Mouse (Mus musculus) neural tube, embryonic 11.5 days (tissue): ENCODE measurements at regions not wholly inside any gene's neighbourhood (a gene's known extent, or its start where the extent isn't known, plus 50 kb on each side); places are given as distances from the start of the nearest gene placed in this dataset.

ENCODE experiments used
- ATAC-seq: fragments of 200-750 bp; cut with Nextera tagmentation; 2 replicates; pipeline ENCODE4 v1.8.0; 2017; ENCODE audit warnings: moderate number of reproducible peaks, mild to moderate bottlenecking, moderate TSS enrichment, moderate library complexity; ENCODE audit not compliant: insufficient read depth, low FRiP score, low TSS enrichment
- DNase-seq: peaks from one replicate; pipeline ENCODE4 v3.0.0-alpha.2; 2015; ENCODE audit warnings: low spot score
- H3K27ac ChIP-seq: fragments of 300-500 bp; sonication (generic); 2 replicates; pipeline ENCODE4 v1.5.1; 2014; ENCODE audit warnings: low read depth, mild to moderate bottlenecking, low read length
- H3K27me3 ChIP-seq: fragments of 300-500 bp; sonication (generic); 2 replicates; pipeline ENCODE4 v1.6.1; 2014; ENCODE audit warnings: mild to moderate bottlenecking, low read length, mixed read lengths; ENCODE audit not compliant: control insufficient read depth, insufficient read depth
- H3K36me3 ChIP-seq: fragments of 300-500 bp; sonication (generic); 2 replicates; pipeline ENCODE4 v1.6.1; 2014; ENCODE audit warnings: mild to moderate bottlenecking, low read length, moderate library complexity, mixed read lengths; ENCODE audit not compliant: control insufficient read depth, insufficient read depth
- H3K4me1 ChIP-seq: fragments of 300-500 bp; sonication (generic); 2 replicates; pipeline ENCODE4 v1.6.1; 2014; ENCODE audit warnings: low read length, mixed read lengths; ENCODE audit not compliant: control insufficient read depth, insufficient read depth
- H3K4me2 ChIP-seq: fragments of 300-500 bp; sonication (generic); 2 replicates; pipeline ENCODE4 v1.6.1; 2014; ENCODE audit warnings: low read depth, mild to moderate bottlenecking, moderate library complexity
- H3K4me3 ChIP-seq: fragments of 300-500 bp; sonication (generic); 2 replicates; pipeline ENCODE4 v1.5.1; 2014; ENCODE audit warnings: low read depth, low read length
- H3K9ac ChIP-seq: fragments of 300-500 bp; sonication (generic); 2 replicates; pipeline ENCODE4 v1.6.1; 2014; ENCODE audit warnings: mild to moderate bottlenecking, low read length
- H3K9me3 ChIP-seq: fragments of 300-500 bp; sonication (generic); 2 replicates; pipeline ENCODE4 v1.6.1; 2016; ENCODE audit warnings: low read length; ENCODE audit not compliant: control insufficient read depth
- WGBS: fragments of 180-500 bp; shearing (Covaris S2); extraction: QIAGEN DNeasy Blood & Tissue Kit; methylation state at CpG from one replicate; pipeline ENCODE4 v1.1.7; 2014; 5-methylcytosine and 5-hydroxymethylcytosine counted together

GRCm38 (mm10) chr13:72783026-72783726 lies 154.6 kb downstream of the Irx2 start:
- no peaks in the 10 kb centered on the region for H3K27me3 ChIP-seq
- H3K36me3 ChIP-seq = no peaks in the 10 kb centered on the region
- H3K4me2 ChIP-seq = no peak overlapping the region
- no peak overlapping the region for H3K27ac ChIP-seq
- H3K4me3 ChIP-seq = no peak overlapping the region
- no peaks in the 10 kb centered on the region for H3K4me1 ChIP-seq
- DNase-seq (no peak), ATAC-seq (no peak)
- no peak overlapping the region for H3K9ac ChIP-seq
- no peaks in the 10 kb centered on the region for H3K9me3 ChIP-seq
- 53% methylated on average over 7 of the region's 7 CpGs for WGBS

GRCm38 (mm10) chr13:72783727-72784070 lies 155.1 kb downstream of the Irx2 start:
- Histone ChIP-seq H3K9ac (no peak overlapping the region), H3K4me3 (no peak overlapping the region), H3K27me3 (no peaks in the 10 kb centered on the region), H3K4me2 (no peak overlapping the region), H3K36me3 (no peaks in the 10 kb centered on the region), H3K27ac (no peak overlapping the region), H3K4me1 (no peaks in the 10 kb centered on the region), H3K9me3 (no peaks in the 10 kb centered on the region)
- 71% methylated on average over 6 of the region's 6 CpGs for WGBS
- ATAC-seq (no peak), DNase-seq (no peak)

- Histone ChIP-seq H3K36me3 (no peaks in the 10 kb centered on the region), H3K4me2 (no peak overlapping the region), H3K9me3 (no peaks in the 10 kb centered on the region), H3K9ac (no peak overlapping the region), H3K27ac (no peak overlapping the region), H3K4me1 (no peaks in the 10 kb centered on the region), H3K27me3 (no peaks in the 10 kb centered on the region), H3K4me3 (no peak overlapping the region)
- no peak for DNase-seq
- ATAC-seq = no peak
- WGBS = 81% methylated on average over 3 of the region's 3 CpGs
These were observed 164.1 kb downstream of the Irx2 start for GRCm38 (mm10) chr13:72792695-72793094.

GRCm38 (mm10) chr13:72800021-72800420 lies 171.4 kb downstream of the Irx2 start:
- DNase-seq (no peak), ATAC-seq (no peak)
- no peak overlapping the region for H3K9ac ChIP-seq
- H3K36me3 ChIP-seq = no peaks in the 10 kb centered on the region
- 33% methylated on average over 8 of the region's 8 CpGs for WGBS
- no peak overlapping the region for H3K4me3 ChIP-seq
- H3K4me1 ChIP-seq = no peaks in the 10 kb centered on the region
- no peak overlapping the region for H3K27ac ChIP-seq
- no peak overlapping the region for H3K4me2 ChIP-seq
- H3K9me3 ChIP-seq = no peaks in the 10 kb centered on the region
- no peaks in the 10 kb centered on the region for H3K27me3 ChIP-seq

- Histone ChIP-seq H3K27me3 (no peaks in the 10 kb centered on the region), H3K27ac (no peak overlapping the region), H3K4me3 (no peak overlapping the region), H3K9ac (no peak overlapping the region), H3K36me3 (no peaks in the 10 kb centered on the region), H3K4me2 (no peak overlapping the region), H3K4me1 (no peaks in the 10 kb centered on the region), H3K9me3 (no peaks in the 10 kb centered on the region)
- no peak for ATAC-seq
- WGBS = 81% methylated on average over 3 of the region's 3 CpGs
- no peak for DNase-seq
These were observed 171.9 kb downstream of the Irx2 start for GRCm38 (mm10) chr13:72800546-72800945.

GRCm38 (mm10) chr13:72803374-72803773 lies 174.8 kb downstream of the Irx2 start:
- H3K27me3 ChIP-seq = no peaks in the 10 kb centered on the region
- no peak overlapping the region for H3K4me3 ChIP-seq
- no peak overlapping the region for H3K27ac ChIP-seq
- WGBS = 40% methylated on average over 11 of the region's 11 CpGs
- DNase-seq (peak; percentile 15), ATAC-seq (no peak)
- no peak overlapping the region for H3K4me2 ChIP-seq
- no peak overlapping the region for H3K9ac ChIP-seq
- no peaks in the 10 kb centered on the region for H3K9me3 ChIP-seq
- H3K36me3 ChIP-seq = no peaks in the 10 kb centered on the region
- H3K4me1 ChIP-seq = no peaks in the 10 kb centered on the region

GRCm38 (mm10) chr13:72809226-72809625 lies 180.6 kb downstream of the Irx2 start:
- no peak overlapping the region for H3K27ac ChIP-seq
- H3K36me3 ChIP-seq = no peaks in the 10 kb centered on the region
- no peak for DNase-seq
- H3K4me3 ChIP-seq = no peak overlapping the region
- 94% methylated on average over 3 of the region's 3 CpGs for WGBS
- no peaks in the 10 kb centered on the region for H3K4me1 ChIP-seq
- no peaks in the 10 kb centered on the region for H3K27me3 ChIP-seq
- H3K4me2 ChIP-seq = no peak overlapping the region
- no peak for ATAC-seq
- no peak overlapping the region for H3K9ac ChIP-seq
- H3K9me3 ChIP-seq = no peaks in the 10 kb centered on the region

GRCm38 (mm10) chr13:72810626-72811025 lies 182.0 kb downstream of the Irx2 start:
- no peak overlapping the region for H3K4me3 ChIP-seq
- H3K27me3 ChIP-seq = no peaks in the 10 kb centered on the region
- no peak overlapping the region for H3K4me2 ChIP-seq
- H3K36me3 ChIP-seq = no peaks in the 10 kb centered on the region
- no peak overlapping the region for H3K9ac ChIP-seq
- no peak for ATAC-seq
- H3K4me1 ChIP-seq = peaks cover 9% of the 10 kb centered on the region
- no peaks in the 10 kb centered on the region for H3K9me3 ChIP-seq
- WGBS = 87% methylated on average over 1 of the region's 1 CpGs
- H3K27ac ChIP-seq = no peak overlapping the region
- DNase-seq = no peak

GRCm38 (mm10) chr13:72814616-72815015 lies 186.0 kb downstream of the Irx2 start:
- no peak overlapping the region for H3K27ac ChIP-seq
- H3K4me3 ChIP-seq = no peak overlapping the region
- DNase-seq (no peak), ATAC-seq (0 out of 2 replicates have a peak, but pooled peaks have one; percentile 15)
- peaks cover 20% of the 10 kb centered on the region for H3K27me3 ChIP-seq
- H3K9me3 ChIP-seq = no peaks in the 10 kb centered on the region
- H3K36me3 ChIP-seq = no peaks in the 10 kb centered on the region
- 45% methylated on average over 7 of the region's 7 CpGs for WGBS
- no peak overlapping the region for H3K9ac ChIP-seq
- peaks cover 23% of the 10 kb centered on the region for H3K4me1 ChIP-seq
- H3K4me2 ChIP-seq = no peak overlapping the region
